Mouse (Mus musculus) neural tube, embryonic 14.5 days (tissue): ENCODE measurements at regions not wholly inside any gene's neighbourhood (a gene's known extent, or its start where the extent isn't known, plus 50 kb on each side); places are given as distances from the start of the nearest gene placed in this dataset.

Experiments used
- ATAC-seq: fragments of 200-750 bp; cut with Nextera tagmentation; 2 replicates; pipeline ENCODE4 v1.8.0; 2017; ENCODE audit warnings: low read depth, mild to moderate bottlenecking, moderate TSS enrichment, moderate library complexity
- H3K27ac ChIP-seq: fragments of 300-500 bp; sonication (generic); 2 replicates; pipeline ENCODE4 v1.5.1; 2014; ENCODE audit warnings: low read depth, mild to moderate bottlenecking, control low read depth, low read length, moderate library complexity, mixed read lengths
- H3K27me3 ChIP-seq: fragments of 300-500 bp; sonication (generic); 2 replicates; pipeline ENCODE4 v1.6.1; 2014; ENCODE audit warnings: low read length; ENCODE audit not compliant: control insufficient read depth, insufficient read depth
- H3K36me3 ChIP-seq: fragments of 300-500 bp; sonication (generic); 2 replicates; pipeline ENCODE4 v1.6.1; 2014; ENCODE audit warnings: low read length, mixed read lengths; ENCODE audit not compliant: control insufficient read depth, insufficient read depth
- H3K4me1 ChIP-seq: fragments of 300-500 bp; sonication (generic); 2 replicates; pipeline ENCODE4 v1.6.1; 2014; ENCODE audit warnings: low read length; ENCODE audit not compliant: control insufficient read depth, insufficient read depth
- H3K4me2 ChIP-seq: fragments of 300-500 bp; sonication (generic); 2 replicates; pipeline ENCODE4 v1.6.1; 2014; ENCODE audit warnings: mild to moderate bottlenecking, low read depth, low read length, control low read depth
- H3K4me3 ChIP-seq: fragments of 300-500 bp; sonication (generic); 2 replicates; pipeline ENCODE4 v1.5.1; 2014; ENCODE audit warnings: low read depth, low read length, control low read depth, mixed read lengths
- H3K9ac ChIP-seq: fragments of 300-500 bp; sonication (generic); replicated peaks from 2 replicates; pipeline ENCODE4 v1.6.1; 2014; ENCODE audit warnings: low read depth, mild to moderate bottlenecking, control low read depth, low read length, mixed read lengths
- H3K9me3 ChIP-seq: fragments of 300-500 bp; sonication (generic); 2 replicates; pipeline ENCODE4 v1.6.1; 2016; ENCODE audit warnings: low read length; ENCODE audit not compliant: control insufficient read depth
- WGBS: fragments of 180-500 bp; shearing (Covaris S2); extraction: QIAGEN DNeasy Blood & Tissue Kit; methylation state at CpG from one replicate; pipeline ENCODE4 v1.1.7; 2014; 5-methylcytosine and 5-hydroxymethylcytosine counted together

GRCm38 (mm10) chr8:6165230-6165629 is 1060.1 kb upstream of the Slc10a2 start:
- ATAC-seq: no peak
- no peak overlapping the region for H3K4me3 ChIP-seq

GRCm38 (mm10) chr8:6164758-6165157 is 1059.6 kb upstream of the Slc10a2 start:
- no peak for ATAC-seq
- Histone ChIP-seq H3K4me3 (no peak overlapping the region), H3K9me3 (no peaks in the 10 kb centered on the region), H3K4me2 (no peak overlapping the region), H3K4me1 (no peaks in the 10 kb centered on the region), H3K27me3 (no peaks in the 10 kb centered on the region), H3K36me3 (no peaks in the 10 kb centered on the region), H3K27ac (no peak overlapping the region), H3K9ac (no peak overlapping the region)
- WGBS: 59% methylated on average over 1 of the region's 1 CpGs

More at GRCm38 (mm10) chr8:6165230-6165629, 1060.1 kb upstream of the Slc10a2 start:
- H3K4me1 ChIP-seq: no peaks in the 10 kb centered on the region
- H3K27ac ChIP-seq: no peak overlapping the region
- H3K4me2 ChIP-seq: no peak overlapping the region
- H3K9me3 ChIP-seq: no peaks in the 10 kb centered on the region
- H3K27me3 ChIP-seq: no peaks in the 10 kb centered on the region
- no peak overlapping the region for H3K9ac ChIP-seq
- H3K36me3 ChIP-seq: no peaks in the 10 kb centered on the region
- 62% methylated on average over 3 of the region's 3 CpGs for WGBS

DNA sequence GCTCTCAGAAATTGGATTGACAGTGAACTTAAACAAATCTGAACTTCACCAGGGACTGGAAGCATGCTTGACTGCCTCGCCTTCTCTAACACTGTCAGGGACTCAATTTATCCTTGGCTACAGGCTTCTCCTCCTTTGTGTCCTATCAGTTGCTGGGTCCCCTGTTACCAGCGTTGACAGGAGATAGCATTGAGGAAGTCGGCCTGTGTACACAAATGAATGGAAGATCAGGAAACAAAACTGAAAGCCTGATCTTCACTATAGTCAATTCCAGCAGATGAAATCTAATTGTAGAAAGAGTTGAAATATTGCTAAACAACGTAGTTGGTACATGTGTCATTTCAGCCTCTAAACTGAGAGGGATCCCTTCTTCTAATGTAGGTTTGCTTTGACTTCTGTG is 1039.4 kb upstream of the Slc10a2 start:
- H3K27me3 ChIP-seq: no peaks in the 10 kb centered on the region

DNA sequence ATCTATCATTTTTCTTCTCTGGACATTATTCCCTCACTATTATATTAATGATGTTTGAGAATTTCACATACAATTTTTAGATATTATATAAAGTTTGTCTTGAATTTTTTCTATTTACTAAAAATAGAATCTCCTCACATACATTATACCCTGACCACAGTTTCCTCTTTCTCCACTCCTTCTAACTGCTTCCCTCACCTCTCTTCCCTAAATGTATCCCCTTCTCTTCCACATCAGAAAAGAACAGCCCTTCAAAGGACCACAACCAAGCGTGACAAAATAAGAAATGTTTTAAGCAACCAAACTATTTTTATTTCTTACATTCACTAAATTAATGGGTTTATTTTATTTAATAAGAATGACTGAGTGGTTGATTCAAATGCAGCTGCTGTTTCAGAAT is 1034.9 kb upstream of the Slc10a2 start:
- Histone ChIP-seq H3K27me3 (no peaks in the 10 kb centered on the region), H3K9me3 (no peaks in the 10 kb centered on the region), H3K4me3 (no peak overlapping the region), H3K27ac (no peak overlapping the region), H3K36me3 (no peaks in the 10 kb centered on the region), H3K4me1 (no peaks in the 10 kb centered on the region), H3K4me2 (no peak overlapping the region), H3K9ac (no peak overlapping the region)
- 85% methylated on average over 1 of the region's 1 CpGs for WGBS
- ATAC-seq: no peak

More for the DNA sequence above, 1039.4 kb upstream of the Slc10a2 start:
- Histone ChIP-seq H3K9me3 (no peaks in the 10 kb centered on the region), H3K36me3 (no peaks in the 10 kb centered on the region), H3K27ac (no peak overlapping the region), H3K4me1 (no peaks in the 10 kb centered on the region), H3K9ac (no peak overlapping the region), H3K4me2 (no peak overlapping the region), H3K4me3 (no peak overlapping the region)
- 81% methylated on average over 4 of the region's 4 CpGs for WGBS
- no peak for ATAC-seq

DNA sequence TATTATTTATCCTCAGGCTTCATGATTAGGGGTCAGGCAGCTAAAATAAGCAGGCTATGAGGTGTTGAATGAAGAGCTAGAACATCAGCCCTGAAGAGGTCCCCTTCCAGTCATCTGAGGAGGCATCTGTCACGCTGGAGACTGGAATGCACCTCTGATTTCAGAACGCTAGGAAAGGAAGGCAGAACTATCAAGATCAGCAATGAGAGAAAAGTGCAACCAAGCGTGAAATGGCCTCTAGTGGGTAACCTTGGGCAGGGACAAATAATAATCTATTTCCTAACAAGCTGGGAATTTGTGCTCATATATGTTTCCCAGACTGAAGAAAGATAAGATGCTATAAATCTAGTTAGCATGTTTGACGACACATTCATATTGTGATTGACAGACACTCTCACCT is 1034.0 kb upstream of the Slc10a2 start:
- Histone ChIP-seq H3K36me3 (no peaks in the 10 kb centered on the region), H3K4me2 (no peak overlapping the region), H3K4me1 (no peaks in the 10 kb centered on the region), H3K9ac (no peak overlapping the region), H3K4me3 (no peak overlapping the region), H3K9me3 (no peaks in the 10 kb centered on the region), H3K27me3 (no peaks in the 10 kb centered on the region), H3K27ac (no peak overlapping the region)
- WGBS: 53% methylated on average over 4 of the region's 4 CpGs
- no peak for ATAC-seq

DNA sequence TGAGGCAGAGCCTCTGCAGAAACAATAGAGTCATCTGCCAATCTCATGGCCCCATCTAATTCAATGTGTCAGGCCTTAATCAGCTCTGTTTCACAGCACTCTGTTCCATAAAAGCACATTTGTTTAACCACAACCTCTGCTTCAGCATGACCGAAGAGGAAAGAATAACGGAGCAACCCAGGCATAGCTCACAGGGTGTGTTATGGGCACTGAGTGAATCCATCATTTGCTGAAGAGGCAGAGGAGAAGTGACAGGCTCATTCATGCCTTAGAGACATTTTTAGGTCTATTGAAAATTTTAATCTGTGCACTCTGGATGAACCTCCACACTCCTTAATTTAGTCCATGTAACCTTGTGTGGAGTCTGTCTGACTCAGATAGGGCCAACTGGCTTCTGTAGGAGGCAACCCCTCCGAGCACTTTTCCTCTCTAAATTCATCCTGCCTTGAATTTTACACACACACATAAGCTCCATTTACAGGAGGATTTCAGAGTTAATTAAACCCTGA is 1027.1 kb upstream of the Slc10a2 start:
- WGBS: 19% methylated on average over 3 of the region's 3 CpGs
- no peaks in the 10 kb centered on the region for H3K27me3 ChIP-seq

GRCm38 (mm10) chr8:6125265-6125664 is 1020.1 kb upstream of the Slc10a2 start:
- H3K9me3 ChIP-seq: no peaks in the 10 kb centered on the region
- H3K4me1 ChIP-seq: no peaks in the 10 kb centered on the region
- no peak overlapping the region for H3K4me3 ChIP-seq
- no peaks in the 10 kb centered on the region for H3K27me3 ChIP-seq
- no peak overlapping the region for H3K9ac ChIP-seq
- no peak for ATAC-seq
- no peak overlapping the region for H3K4me2 ChIP-seq
- no peaks in the 10 kb centered on the region for H3K36me3 ChIP-seq
- H3K27ac ChIP-seq: no peak overlapping the region

More for the DNA sequence above, 1027.1 kb upstream of the Slc10a2 start:
- H3K4me1 ChIP-seq: no peaks in the 10 kb centered on the region
- ATAC-seq: peak; percentile 72; the same call in 1 of the 2 replicates
- no peak overlapping the region for H3K4me3 ChIP-seq
- H3K9me3 ChIP-seq: no peaks in the 10 kb centered on the region
- H3K36me3 ChIP-seq: no peaks in the 10 kb centered on the region
- H3K27ac ChIP-seq: no peak overlapping the region
- no peak overlapping the region for H3K4me2 ChIP-seq
- H3K9ac ChIP-seq: no peak overlapping the region

DNA sequence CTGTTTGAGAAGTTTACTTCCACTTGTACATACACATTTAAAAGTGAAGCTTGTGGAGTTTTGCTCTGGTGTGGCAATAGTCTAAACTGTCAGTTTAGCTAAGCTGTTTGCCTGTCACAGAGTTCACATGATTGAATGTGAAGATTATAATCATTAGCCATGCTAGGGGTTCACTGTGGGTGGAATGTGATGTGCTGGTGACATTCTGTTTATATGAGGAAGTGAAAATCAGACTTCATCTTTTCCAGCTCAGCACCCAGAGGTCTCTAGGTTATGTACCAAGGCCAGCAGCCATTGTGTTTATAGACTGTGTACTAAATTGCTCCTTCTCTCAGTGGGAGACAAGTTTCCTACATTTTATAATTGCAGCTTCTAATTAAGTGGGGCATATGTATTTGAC is 1014.4 kb upstream of the Slc10a2 start:
- no peak overlapping the region for H3K4me2 ChIP-seq
- no peaks in the 10 kb centered on the region for H3K4me1 ChIP-seq
- H3K9me3 ChIP-seq: no peaks in the 10 kb centered on the region
- H3K27ac ChIP-seq: no peak overlapping the region
- no peak for ATAC-seq
- no peaks in the 10 kb centered on the region for H3K36me3 ChIP-seq
- H3K9ac ChIP-seq: no peak overlapping the region
- no peaks in the 10 kb centered on the region for H3K27me3 ChIP-seq
- no peak overlapping the region for H3K4me3 ChIP-seq

GRCm38 (mm10) chr8:6111351-6111750 is 1006.2 kb upstream of the Slc10a2 start:
- WGBS: 87% methylated on average over 2 of the region's 2 CpGs
- no peak for ATAC-seq
- no peak overlapping the region for H3K9ac ChIP-seq
- H3K36me3 ChIP-seq: no peaks in the 10 kb centered on the region
- H3K9me3 ChIP-seq: no peaks in the 10 kb centered on the region
- H3K4me1 ChIP-seq: no peaks in the 10 kb centered on the region
- H3K4me2 ChIP-seq: no peak overlapping the region
- no peaks in the 10 kb centered on the region for H3K27me3 ChIP-seq
- H3K27ac ChIP-seq: no peak overlapping the region
- H3K4me3 ChIP-seq: no peak overlapping the region

GRCm38 (mm10) chr8:6090028-6090427 is 984.9 kb upstream of the Slc10a2 start:
- H3K4me1 ChIP-seq: no peaks in the 10 kb centered on the region
- no peak overlapping the region for H3K4me3 ChIP-seq
- no peak overlapping the region for H3K4me2 ChIP-seq
- H3K27ac ChIP-seq: no peak overlapping the region
- no peaks in the 10 kb centered on the region for H3K36me3 ChIP-seq
- ATAC-seq: no peak
- no peaks in the 10 kb centered on the region for H3K27me3 ChIP-seq
- no peaks in the 10 kb centered on the region for H3K9me3 ChIP-seq
- no peak overlapping the region for H3K9ac ChIP-seq
- 75% methylated on average over 4 of the region's 4 CpGs for WGBS
